In genomic region chr19:48282250-48282649, GRCm38 (mm10) we compare ENCODE assay signal across 20 mouse cellular contexts.
DNase-seq lines count a peak whose midpoint lies in the region; ATAC-seq lines count a peak whose summit lies in the region.
"Had no signal": no experiment of that assay in that cellular context is flagged by ENCODE, and none has a peak within 500 bp of the region (broad histone marks: within the 10 kb centered on the region; RNA-seq: fewer than 3 reads in every experiment).

No protein-coding gene starts in this region.

- DNase-seq in hindbrain, embryonic 11.5 days (ENCODE audit: low spot score), result peak; percentile 6
- peak; percentile 30 to 44 for DNase-seq in right cerebral cortex, postnatal 10 days (ENCODE audit: low spot score in 2 of 2)
- DNase-seq in right cerebral cortex, adult 18-20 months, result no peak
- DNase-seq in midbrain, embryonic 14.5 days, result peak; percentile 32
- no peak for DNase-seq in gastrocnemius, postnatal 36 days
- DNase-seq in layer of hippocampus, postnatal 25 days (ENCODE audit: extremely low spot score in 1 of 2, low spot score in 1 of 2), result no peak
- DNase-seq: B cell, adult 2 months; cerebellum, adult 9-11 months; gastrocnemius, postnatal 10 days; heart, adult 2 months; kidney, adult 18-20 months; liver; thymus, adult 18-20 months had no signal

- H3K4me3 ChIP-seq in hindbrain, embryonic 11.5 days (ENCODE audit: low read depth, low read length), result no peak overlapping the region
- H3K4me3 ChIP-seq in hindbrain, embryonic 16.5 days (ENCODE audit: low read length), result no peak overlapping the region
- no peak overlapping the region for H3K4me3 ChIP-seq in midbrain, embryonic 14.5 days (replicated peaks; ENCODE audit: low read depth, low read length)
- H3K4me3 ChIP-seq: embryonic facial prominence, embryonic 12.5 days; erythroblast, embryonic 14.5 days; heart, adult 2 months; neural tube, embryonic 12.5 days; stomach, embryonic 15.5 days had no signal

- H3K4me2 ChIP-seq in hindbrain, embryonic 11.5 days (replicated peaks; ENCODE audit: low read depth, low read length), result no peak overlapping the region
- H3K4me2 ChIP-seq in hindbrain, embryonic 16.5 days (ENCODE audit: low read length), result no peak overlapping the region
- H3K4me2 ChIP-seq in midbrain, embryonic 14.5 days (ENCODE audit: low read length), result no peak overlapping the region
- H3K4me2 ChIP-seq: embryonic facial prominence, embryonic 12.5 days; neural tube, embryonic 12.5 days; stomach, embryonic 15.5 days had no signal

- intact Hi-C loops in gastrocnemius, postnatal 36 days (cut with DNase I), result no loop called here

- H3K9me3 ChIP-seq in hindbrain, embryonic 11.5 days (ENCODE audit: control insufficient read depth, low read length), result no peaks in the 10 kb centered on the region
- no peaks in the 10 kb centered on the region for H3K9me3 ChIP-seq in hindbrain, embryonic 16.5 days (ENCODE audit: control insufficient read depth, low read length)
- no peaks in the 10 kb centered on the region for H3K9me3 ChIP-seq in midbrain, embryonic 14.5 days (ENCODE audit: control insufficient read depth, low read length)
- H3K9me3 ChIP-seq: embryonic facial prominence, embryonic 12.5 days; neural tube, embryonic 12.5 days; stomach, embryonic 15.5 days had no signal

- H3K4me1 ChIP-seq in hindbrain, embryonic 11.5 days (replicated peaks; ENCODE audit: control insufficient read depth, insufficient read depth, low read length), result 0 out of 2 replicates have a peak, but pooled peaks cover 2% of the 10 kb centered on the region
- no peaks in the 10 kb centered on the region for H3K4me1 ChIP-seq in hindbrain, embryonic 16.5 days (ENCODE audit: control insufficient read depth, insufficient read depth, low read depth, low read length)
- peaks cover 7% of the 10 kb centered on the region; the same call in 1 of the 2 replicates for H3K4me1 ChIP-seq in midbrain, embryonic 14.5 days (ENCODE audit: control insufficient read depth, insufficient read depth, low read length)
- H3K4me1 ChIP-seq: embryonic facial prominence, embryonic 12.5 days; stomach, embryonic 15.5 days had no signal

- 63% methylated on average over 6 of the region's 6 CpGs for WGBS in hindbrain, embryonic 11.5 days
- 43% methylated on average over 6 of the region's 6 CpGs for WGBS in hindbrain, embryonic 16.5 days
- 64% methylated on average over 6 of the region's 6 CpGs for WGBS in midbrain, embryonic 14.5 days

- H3K27me3 ChIP-seq in hindbrain, embryonic 11.5 days (ENCODE audit: control insufficient read depth, insufficient read depth, low read length), result no peaks in the 10 kb centered on the region
- H3K27me3 ChIP-seq in hindbrain, embryonic 16.5 days (replicated peaks; ENCODE audit: control insufficient read depth, insufficient read depth, low read length), result no peaks in the 10 kb centered on the region
- no peaks in the 10 kb centered on the region for H3K27me3 ChIP-seq in midbrain, embryonic 14.5 days (ENCODE audit: control insufficient read depth, insufficient read depth, low read length)
- H3K27me3 ChIP-seq: embryonic facial prominence, embryonic 12.5 days; neural tube, embryonic 12.5 days; stomach, embryonic 15.5 days had no signal

- H3K36me3 ChIP-seq in hindbrain, embryonic 11.5 days (ENCODE audit: control insufficient read depth, insufficient read depth, low read length), result no peaks in the 10 kb centered on the region
- no peaks in the 10 kb centered on the region for H3K36me3 ChIP-seq in hindbrain, embryonic 16.5 days (ENCODE audit: control insufficient read depth, insufficient read depth, low read length)
- no peaks in the 10 kb centered on the region for H3K36me3 ChIP-seq in midbrain, embryonic 14.5 days (ENCODE audit: control insufficient read depth, insufficient read depth, low read length)
- H3K36me3 ChIP-seq: embryonic facial prominence, embryonic 12.5 days; neural tube, embryonic 12.5 days; stomach, embryonic 15.5 days had no signal

- no peak overlapping the region for H3K9ac ChIP-seq in hindbrain, embryonic 11.5 days (ENCODE audit: low read depth, low read length)
- no peak overlapping the region for H3K9ac ChIP-seq in hindbrain, embryonic 16.5 days (ENCODE audit: low read depth, low read length)
- H3K9ac ChIP-seq in midbrain, embryonic 14.5 days (replicated peaks; ENCODE audit: low read length), result no peak overlapping the region
- H3K9ac ChIP-seq: embryonic facial prominence, embryonic 12.5 days; neural tube, embryonic 12.5 days; stomach, embryonic 15.5 days had no signal

- no peak overlapping the region for H3K27ac ChIP-seq in hindbrain, embryonic 11.5 days (ENCODE audit: low read depth, low read length)
- no peak overlapping the region for H3K27ac ChIP-seq in hindbrain, embryonic 16.5 days (ENCODE audit: low read depth, low read length)
- H3K27ac ChIP-seq in midbrain, embryonic 14.5 days (replicated peaks; ENCODE audit: low read depth, low read length), result no peak overlapping the region
- H3K27ac ChIP-seq: embryonic facial prominence, embryonic 12.5 days; heart, adult 2 months; kidney, postnatal 0 days; neural tube, embryonic 12.5 days; stomach, embryonic 15.5 days had no signal

- peak; percentile 57; the same call in 1 of the 2 replicates for ATAC-seq in hindbrain, embryonic 11.5 days (ENCODE audit: low FRiP score)
- ATAC-seq in hindbrain, embryonic 16.5 days, result no peak
- ATAC-seq in midbrain, embryonic 14.5 days (ENCODE audit: low FRiP score, low TSS enrichment), result no peak
- ATAC-seq: lung, postnatal 0 days had no signal

Comparison
In these comparisons a context has a peak if more than half of its experiments do, and no peak if none do; other contexts are left out.
1. DNase-seq: peak in hindbrain, embryonic 11.5 days (single experiment), right cerebral cortex, postnatal 10 days (2 of 2) and midbrain, embryonic 14.5 days (single experiment); none in right cerebral cortex, adult 18-20 months (single experiment), gastrocnemius, postnatal 36 days (0 of 2) and layer of hippocampus, postnatal 25 days (0 of 2).